Mouse (Mus musculus) embryonic stem cell, embryonic (primary cell): Measurements from ENCODE around the gene Cep85l.

Experiments
- CTCF ChIA-PET, 4 experiments: fragments of 300-600 bp in 2 of 4; fragments of 350-600 bp in 2 of 4; sonication (Branson Sonifier 250); formaldehyde crosslinking; loops; one replicate each; lab custom pipeline; 2022; ENCODE audit warnings: inconsistent platforms in 2 of 4; lab: Charles Lee
- POLR2A ChIA-PET, 4 experiments: fragments of 300-600 bp in 2 of 4; fragments of 350-600 bp in 2 of 4; sonication (Branson Sonifier 250); formaldehyde crosslinking; loops; one replicate each; lab custom pipeline; 2022; ENCODE audit warnings: antibody characterized with exemption in 4 of 4, inconsistent platforms in 1 of 4; lab: Charles Lee

Gene Cep85l

GRCm38 (mm10) chr10:53349254-53349653, 30.5 kb downstream of the Cep85l start:
- ChIA-PET CTCF (interaction anchor here in 2 of 4 experiments (0.6 to 4.0 kb wide), 9 partner anchors 30 to 179 kb away, joined by 3 to 31 read pairs (median 7); partner anchors contain the start of gene Cep85l (in 1 of the 2)), POLR2A (interaction anchor here in 1 of 4 experiments (1.2 kb wide), 1 partner anchor 281 kb away, joined by 4 read pairs; the partner anchor contains the start of gene Mcm9)

GRCm38 (mm10) chr10:53347787-53348755, 31.7 kb downstream of the Cep85l start:
- CTCF ChIA-PET, result interaction anchor here (0.5 to 4.0 kb wide), 18 partner anchors 13 to 189 kb away, joined by 3 to 31 read pairs (median 4); partner anchors contain the start of gene Cep85l (in 1 of the 4)
- POLR2A ChIA-PET, result interaction anchor here in 1 of 4 experiments (0.9 to 1.2 kb wide), 2 partner anchors 155 to 282 kb away, joined by 3 to 4 read pairs; partner anchors contain the start of gene Mcm9

- POLR2A ChIA-PET, result no interaction called here
- CTCF ChIA-PET, result interaction anchor here (0.6 to 4.0 kb wide), 26 partner anchors 8 to 555 kb away, joined by 3 to 20 read pairs (median 4); partner anchors contain the start of genes Cep85l (in 1 of the 4) and Pln (in 1 of the 4)
These were observed 32.8 kb downstream of the Cep85l start for GRCm38 (mm10) chr10:53346916-53347315.

GRCm38 (mm10) chr10:53346506-53346905, 33.2 kb downstream of the Cep85l start:
- CTCF ChIA-PET, result interaction anchor here (0.5 to 4.0 kb wide), 28 partner anchors 8 to 554 kb away, joined by 3 to 20 read pairs (median 4); partner anchors contain the start of genes Cep85l (in 1 of the 4) and Pln (in 1 of the 4)
- POLR2A ChIA-PET, result interaction anchor here in 1 of 4 experiments (0.6 kb wide), 1 partner anchor 426 kb away, joined by 3 read pairs; no protein-coding TSS in a partner anchor

- ChIA-PET POLR2A (interaction anchor here in 1 of 4 experiments (0.7 kb wide), 1 partner anchor 114 kb away, joined by 3 read pairs; no protein-coding TSS in a partner anchor), CTCF (interaction anchor here in 3 of 4 experiments (0.6 to 4.0 kb wide), 5 partner anchors 10 to 183 kb away, joined by 3 to 20 read pairs (median 3); no protein-coding TSS in a partner anchor)
These were observed 34.2 kb downstream of the Cep85l start for GRCm38 (mm10) chr10:53345508-53345907.

GRCm38 (mm10) chr10:53343865-53344264, 35.9 kb downstream of the Cep85l start:
- ChIA-PET POLR2A (interaction anchor here in 1 of 4 experiments (0.6 kb wide), 1 partner anchor 10 kb away, joined by 4 read pairs; no protein-coding TSS in a partner anchor), CTCF (interaction anchor here in 3 of 4 experiments (0.9 to 1.8 kb wide), 3 partner anchors 165 to 229 kb away, joined by 3 to 4 read pairs (median 4); no protein-coding TSS in a partner anchor)

GRCm38 (mm10) chr10:53343384-53343783, 36.4 kb downstream of the Cep85l start:
- CTCF ChIA-PET, result interaction anchor here in 3 of 4 experiments (0.9 to 1.8 kb wide), 3 partner anchors 166 to 228 kb away, joined by 3 to 4 read pairs (median 4); no protein-coding TSS in a partner anchor
- POLR2A ChIA-PET, result interaction anchor here in 1 of 4 experiments (0.6 kb wide), 1 partner anchor 10 kb away, joined by 4 read pairs; no protein-coding TSS in a partner anchor

GRCm38 (mm10) chr10:53342166-53342728, 37.5 kb downstream of the Cep85l start:
- CTCF ChIA-PET, result interaction anchor here (0.6 to 1.7 kb wide), 8 partner anchors 109 to 494 kb away, joined by 3 to 7 read pairs (median 4); no protein-coding TSS in a partner anchor
- POLR2A ChIA-PET, result interaction anchor here in 1 of 4 experiments (1.1 kb wide), 1 partner anchor 37 kb away, joined by 4 read pairs; the partner anchor contains the start of gene Cep85l

- ChIA-PET POLR2A (interaction anchor here in 2 of 4 experiments (0.7 to 1.1 kb wide), 2 partner anchors 38 to 294 kb away, joined by 4 read pairs; partner anchors contain the start of gene Cep85l (in 1 of the 2)), CTCF (interaction anchor here (0.7 to 1.7 kb wide), 10 partner anchors 47 to 493 kb away, joined by 3 to 7 read pairs (median 4); no protein-coding TSS in a partner anchor)
These were observed 38.3 kb downstream of the Cep85l start for GRCm38 (mm10) chr10:53341288-53341965.

- POLR2A ChIA-PET, result no interaction called here
- CTCF ChIA-PET, result no interaction called here
These were observed 40.7 kb downstream of the Cep85l start for GRCm38 (mm10) chr10:53339045-53339444.

- POLR2A ChIA-PET, result interaction anchor here in 1 of 4 experiments (0.6 to 1.2 kb wide), 2 partner anchors 42 to 490 kb away, joined by 3 read pairs; partner anchors contain the start of gene Cep85l
- CTCF ChIA-PET, result interaction anchor here in 3 of 4 experiments (0.5 to 1.6 kb wide), 5 partner anchors 9 to 546 kb away, joined by 3 to 7 read pairs (median 3); no protein-coding TSS in a partner anchor
These were observed 42.4 kb downstream of the Cep85l start, which contains the start of gene Pln for GRCm38 (mm10) chr10:53337162-53337923. Gene Pln, plus strand, starts transcription at chr10:53337667.

- CTCF ChIA-PET, result interaction anchor here in 3 of 4 experiments (1.0 to 1.6 kb wide), 4 partner anchors 10 to 192 kb away, joined by 3 to 5 read pairs (median 3); no protein-coding TSS in a partner anchor
- POLR2A ChIA-PET, result no interaction called here
These were observed 43.8 kb downstream of the Cep85l start for GRCm38 (mm10) chr10:53335974-53336373.

GRCm38 (mm10) chr10:53335266-53335665, 44.5 kb downstream of the Cep85l start:
- POLR2A ChIA-PET, result no interaction called here

GRCm38 (mm10) chr10:53332752-53333151, 47.0 kb downstream of the Cep85l start:
- CTCF ChIA-PET, result interaction anchor here in 1 of 4 experiments (0.6 to 0.9 kb wide), 2 partner anchors 16 to 216 kb away, joined by 4 to 5 read pairs; no protein-coding TSS in a partner anchor
- POLR2A ChIA-PET, result no interaction called here

More at GRCm38 (mm10) chr10:53335266-53335665, 44.5 kb downstream of the Cep85l start:
- CTCF ChIA-PET, result interaction anchor here in 2 of 4 experiments (1.2 to 1.7 kb wide), 2 partner anchors 11 kb away, joined by 3 to 4 read pairs; no protein-coding TSS in a partner anchor

GRCm38 (mm10) chr10:53329257-53329656, 50.5 kb downstream of the Cep85l start:
- POLR2A ChIA-PET, result no interaction called here
- CTCF ChIA-PET, result no interaction called here

- CTCF ChIA-PET, result no interaction called here
- POLR2A ChIA-PET, result no interaction called here
These were observed 53.4 kb downstream of the Cep85l start for GRCm38 (mm10) chr10:53326367-53326766.
